Mouse (Mus musculus) olfactory bulb, adult 2 months (tissue): ENCODE data around the gene Mnx1.

Experiments used
- CTCF ChIP-seq: fragments of 200-500 bp; IDR thresholded peaks from 2 replicates; pipeline ENCODE4 v1.5.1; 2012; ENCODE audit warnings: low read depth, mild to moderate bottlenecking, low read length, moderate library complexity; ENCODE audit not compliant: insufficient read depth
- POLR2A ChIP-seq: fragments of 200-500 bp; IDR thresholded peaks from 2 replicates; pipeline ENCODE4 v1.6.1; 2012; ENCODE audit warnings: mild to moderate bottlenecking, low read depth, low read length, moderate library complexity; ENCODE audit not compliant: insufficient read depth

DNA sequence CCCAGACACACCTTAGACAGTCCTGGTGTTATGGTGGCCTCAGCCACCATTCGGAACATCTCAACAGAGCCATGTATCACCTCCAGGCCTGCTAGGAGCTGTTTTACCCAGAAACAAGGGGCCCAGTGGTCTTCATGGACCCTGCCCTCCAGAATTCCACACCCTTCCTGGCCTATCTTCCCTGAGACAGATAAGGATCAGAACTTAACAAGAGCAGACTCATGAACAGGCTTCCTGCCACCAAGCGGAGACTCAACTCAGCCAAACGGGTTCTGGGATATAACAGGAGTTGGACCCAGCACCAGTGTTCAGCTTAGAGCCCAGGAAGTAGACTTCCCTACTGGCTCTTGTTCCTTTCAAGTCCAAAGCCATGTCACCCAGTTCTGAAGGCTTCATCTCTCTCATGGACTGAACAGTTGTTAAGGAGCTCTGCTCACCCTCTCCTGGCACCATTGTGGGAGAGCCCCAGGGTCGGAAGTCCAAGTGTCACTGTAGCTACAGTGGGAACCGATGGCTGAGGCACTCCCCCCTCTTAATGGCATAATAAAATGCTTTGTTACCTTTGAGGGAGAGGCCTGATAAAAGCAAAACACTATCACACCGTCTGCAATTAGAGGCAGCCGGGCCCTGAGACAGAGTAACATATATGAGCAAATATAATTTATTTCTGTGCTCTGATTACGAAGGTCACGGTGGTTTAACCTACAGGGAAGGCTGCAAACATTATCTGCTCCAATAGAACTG is 15.2 kb downstream of the Mnx1 start:
- TF ChIP-seq POLR2A (no peak), CTCF (no peak)
